ENCODE assay signal across 24 mouse cellular contexts in the genomic region with DNA sequence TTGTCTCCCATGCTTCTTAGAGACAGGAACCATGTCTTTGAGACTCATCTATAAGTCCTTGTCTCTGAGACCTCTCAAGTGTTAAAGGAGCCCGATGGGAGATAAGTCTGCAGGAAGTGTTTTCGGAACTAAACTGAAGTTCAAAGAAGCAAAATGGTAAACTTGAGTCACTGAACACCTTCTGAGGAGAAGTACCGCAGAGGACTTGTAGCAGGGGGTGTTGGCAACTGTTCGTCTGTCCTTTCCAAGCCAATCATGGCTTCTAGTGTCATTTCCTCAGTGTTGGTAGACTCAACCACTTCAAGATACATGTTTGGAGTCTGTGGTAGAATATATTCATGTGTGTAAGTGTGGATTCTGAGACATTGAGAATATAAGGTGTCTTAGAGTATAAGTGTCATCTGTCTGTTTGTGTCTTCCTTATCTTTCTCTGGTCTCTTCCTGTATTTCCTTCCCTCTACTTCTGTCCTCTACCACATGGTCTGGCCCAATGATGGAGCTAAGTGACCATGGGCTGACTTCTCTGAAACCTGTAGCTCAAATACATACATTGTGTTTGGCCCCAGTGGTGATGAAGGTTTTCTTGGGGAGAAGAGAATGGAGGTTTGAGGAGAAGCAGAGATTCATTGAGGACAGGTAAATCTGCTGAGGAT. TPM values are rescaled to one million over a fixed set of nuclear protein-coding genes. Genes with fewer than 3 reads are reported as not detected.
A peak's percentile ranks its signal among the peaks of the same experiment; 100 is the strongest.
DNase-seq lines count a peak whose midpoint lies in the region; ATAC-seq and TF ChIP-seq lines count a peak whose summit lies in the region.
"Had no signal": no experiment of that assay in that cellular context is flagged by ENCODE, and none has a peak within 500 bp of the region (broad histone marks: within the 10 kb centered on the region; RNA-seq: fewer than 3 reads in every experiment).

No protein-coding gene starts in this region.

- H3K36me3 ChIP-seq in intestine, postnatal 0 days (ENCODE audit: control insufficient read depth, insufficient read depth): no peaks in the 10 kb centered on the region
- H3K36me3 ChIP-seq: embryonic facial prominence, embryonic 15.5 days; forebrain, embryonic 15.5 days; heart, embryonic 15.5 days; hindbrain, embryonic 10.5 days had no signal

- no peak overlapping the region for H3K27ac ChIP-seq in intestine, postnatal 0 days (ENCODE audit: low read depth, low read length)
- H3K27ac ChIP-seq: embryonic facial prominence, embryonic 15.5 days; forebrain, embryonic 15.5 days; heart, adult 2 months; heart, embryonic 15.5 days; hindbrain, embryonic 10.5 days; hindbrain, embryonic 14.5 days had no signal

- 0 out of 2 replicates have a peak, but pooled peaks cover 4% of the 10 kb centered on the region for H3K4me1 ChIP-seq in intestine, postnatal 0 days (replicated peaks; ENCODE audit: control insufficient read depth, insufficient read depth, low read length)
- H3K4me1 ChIP-seq: forebrain, embryonic 15.5 days; hindbrain, embryonic 10.5 days had no signal

- no peak overlapping the region for H3K4me2 ChIP-seq in intestine, postnatal 0 days (replicated peaks; ENCODE audit: low read depth)
- H3K4me2 ChIP-seq: embryonic facial prominence, embryonic 15.5 days; forebrain, embryonic 15.5 days; heart, embryonic 11.5 days; heart, embryonic 15.5 days; hindbrain, embryonic 14.5 days had no signal

- no peak for TF ChIP-seq CTCF in intestine, postnatal 0 days (IDR thresholded peaks at IDR 0.05; ENCODE audit: low read depth)

- no peaks in the 10 kb centered on the region for H3K27me3 ChIP-seq in intestine, postnatal 0 days (replicated peaks; ENCODE audit: control insufficient read depth, insufficient read depth, low read length)
- H3K27me3 ChIP-seq: embryonic facial prominence, embryonic 15.5 days; forebrain, embryonic 15.5 days; heart, embryonic 15.5 days had no signal

- no peak overlapping the region for H3K4me3 ChIP-seq in intestine, postnatal 0 days (ENCODE audit: low read depth, low read length)
- H3K4me3 ChIP-seq: embryonic facial prominence, embryonic 15.5 days; erythroblast, embryonic 14.5 days; forebrain, embryonic 15.5 days; heart, adult 2 months; heart, embryonic 15.5 days; hindbrain, embryonic 10.5 days had no signal

- DNase-seq in 416B (ENCODE audit: low read depth): peak; percentile 78
- peak; percentile 71 for DNase-seq in T-cell, adult 2 months (ENCODE audit: low spot score)
- DNase-seq in heart, postnatal 10 days: no peak
- DNase-seq in heart, adult 11 months: no peak
- DNase-seq in lung, postnatal 4 days: no peak
- DNase-seq: adrenal gland, postnatal 25 days; cerebellum, adult 2 months; gastrocnemius, postnatal 36 days had no signal

- WGBS in intestine, postnatal 0 days: 84% methylated on average over 4 of the region's 4 CpGs

- intact Hi-C loops in heart, postnatal 10 days (cut with DNase I): loop anchor here (2.0 kb wide), 1 partner anchor 61 kb away; no protein-coding TSS in a partner anchor

- ATAC-seq in CD4-positive, CD25-positive, alpha-beta regulatory T cell, adult 4 months: peak; percentile 68
- ATAC-seq in inflammation-experienced regulatory T-cells, adult 6 months: peak; percentile 77
- no peak for ATAC-seq in intestine, postnatal 0 days
- ATAC-seq: forebrain, embryonic 15.5 days had no signal

- H3K9ac ChIP-seq in intestine, postnatal 0 days (ENCODE audit: low read depth, low read length): no peak overlapping the region
- H3K9ac ChIP-seq: embryonic facial prominence, embryonic 15.5 days; forebrain, embryonic 15.5 days; heart, embryonic 15.5 days; hindbrain, embryonic 14.5 days had no signal

- no peaks in the 10 kb centered on the region for H3K9me3 ChIP-seq in intestine, postnatal 0 days (ENCODE audit: control insufficient read depth)
- H3K9me3 ChIP-seq: embryonic facial prominence, embryonic 15.5 days; forebrain, embryonic 15.5 days; heart, embryonic 15.5 days; hindbrain, embryonic 10.5 days had no signal

RNA-seq across cellular contexts. Expression of gene Scgb1a1, which starts 31.9 kb away (rescaled TPM):
- not detected for polyA plus RNA-seq in CD4-positive, CD25-positive, alpha-beta regulatory T cell, adult 4 months (2017; shearing (Covaris generic))
- polyA plus RNA-seq in inflammation-experienced regulatory T-cells, adult 6 months (2017; shearing (Covaris generic)): not detected
- total RNA-seq in heart, postnatal 10 days (2021): 1 to 10 TPM in 1 of 2 experiments, not detected in 1; 4.2 TPM
- polyA plus RNA-seq in intestine, postnatal 0 days (2015; fragmentation: Nextera tagmentation; extraction: Ambion mirVana): not detected in 2 replicates
- total RNA-seq: adrenal gland, adult 18-20 months; adrenal gland, postnatal 25 days; ES-E14; gastrocnemius, adult 8-10 months; gastrocnemius, postnatal 36 days had no signal
- polyA plus RNA-seq: cerebellum, adult 2 months; embryonic facial prominence, embryonic 11.5 days; erythroblast, embryonic 14.5 days; forebrain, embryonic 11.5 days; forebrain, embryonic 15.5 days; heart, embryonic 11.5 days; hindbrain, embryonic 10.5 days; hindbrain, embryonic 14.5 days had no signal

Comparison
In these comparisons a context has a peak if more than half of its experiments do, and no peak if none do; other contexts are left out.
1. DNase-seq: peak in 416B (single experiment) and T-cell, adult 2 months (single experiment); none in heart, postnatal 10 days (0 of 2), heart, adult 11 months (single experiment) and lung, postnatal 4 days (0 of 2).